Mouse (Mus musculus): ENCODE data around the gene Sell.

The Sell gene

GRCm38 (mm10) chr1:164074606-164075140 is 12.9 kb downstream of the Sell start:
- ATAC-seq (ENCODE audit: low TSS enrichment), result no peak

DNA sequence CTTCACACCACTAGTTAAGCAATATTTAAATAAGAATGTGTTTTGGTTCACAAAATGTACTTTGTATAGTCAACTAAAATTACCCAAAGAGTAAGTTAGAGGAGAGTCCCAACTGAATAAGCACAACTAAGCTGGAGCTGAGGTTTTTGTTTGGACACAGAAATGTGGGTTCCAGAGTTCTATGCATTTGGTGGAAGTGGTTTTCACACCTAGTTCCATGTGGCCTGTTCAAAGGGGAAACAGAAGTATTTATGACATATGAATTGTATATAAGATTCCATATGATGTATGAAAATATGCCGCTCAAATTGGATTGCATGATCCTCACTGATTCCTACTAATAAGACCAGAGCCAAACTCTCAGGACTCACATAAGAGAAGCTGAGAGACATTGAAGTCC is 13.6 kb downstream of the Sell start:
- no peak for ATAC-seq (ENCODE audit: low TSS enrichment)

GRCm38 (mm10) chr1:164076441-164076840 is 14.7 kb downstream of the Sell start:
- no peak for ATAC-seq (ENCODE audit: low TSS enrichment)

DNA sequence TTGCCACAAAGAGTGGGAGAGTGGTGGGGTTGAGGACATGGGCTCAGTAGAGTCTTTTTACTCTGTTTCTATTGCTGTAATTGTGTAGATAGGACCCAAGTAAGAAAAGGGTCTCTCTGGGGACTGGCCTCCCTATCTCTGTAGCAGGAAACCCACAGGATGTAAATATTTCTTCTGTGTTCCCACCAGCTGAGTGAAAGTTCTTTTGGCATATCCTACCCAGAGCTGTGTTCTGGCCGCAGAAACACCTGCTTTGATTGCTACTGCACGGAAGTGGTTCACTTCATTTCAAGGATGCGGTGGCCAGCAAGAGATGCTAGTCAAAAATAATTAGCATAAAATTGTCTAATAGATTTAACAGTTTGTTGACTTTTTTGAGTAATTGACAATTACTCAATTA is 15.2 kb downstream of the Sell start:
- ATAC-seq (ENCODE audit: low TSS enrichment), result no peak

GRCm38 (mm10) chr1:164078323-164078741 is 16.6 kb downstream of the Sell start:
- ATAC-seq (ENCODE audit: low TSS enrichment), result no peak

DNA sequence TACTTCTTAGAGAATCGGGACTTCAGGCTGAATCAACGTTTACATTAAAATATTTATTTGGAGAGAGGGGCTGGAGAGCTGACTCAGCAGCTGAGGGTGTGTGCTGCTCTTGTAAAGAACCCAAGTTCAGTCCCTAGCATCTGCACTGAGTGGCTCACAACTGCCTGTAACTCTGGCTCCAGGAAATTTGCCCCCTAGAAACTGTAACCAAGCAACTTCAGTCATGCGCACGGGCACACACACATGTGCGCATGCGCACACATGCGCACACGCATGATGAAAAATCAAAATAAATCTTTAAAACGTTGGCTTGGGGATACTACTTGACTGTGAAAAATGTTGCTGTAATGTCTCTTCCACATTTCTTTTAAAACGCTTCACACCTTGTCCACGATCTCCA is 17.3 kb downstream of the Sell start:
- no peak for ATAC-seq (ENCODE audit: low TSS enrichment)

DNA sequence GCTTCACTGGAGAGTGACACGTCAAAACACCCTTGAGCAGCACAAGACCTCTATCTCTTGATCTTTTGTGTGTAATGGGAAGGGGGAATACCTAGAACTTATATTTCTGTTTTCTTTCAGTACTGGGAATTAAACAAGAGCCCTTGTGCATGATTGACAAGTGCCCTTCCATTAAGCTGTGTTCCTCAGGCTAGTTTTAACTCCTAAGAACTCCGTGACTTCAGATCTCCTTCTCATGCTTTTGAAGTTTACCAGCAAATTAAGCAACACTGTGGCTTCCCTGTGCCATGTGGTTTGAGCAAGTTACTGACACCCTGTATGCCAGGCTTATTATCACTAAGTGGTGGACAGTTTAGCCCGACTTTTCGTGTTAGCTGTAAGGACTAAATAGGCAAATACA is 21.3 kb downstream of the Sell start:
- ATAC-seq (ENCODE audit: low TSS enrichment), result no peak

GRCm38 (mm10) chr1:164086797-164087196 is 25.0 kb downstream of the Sell start:
- no peak for ATAC-seq (ENCODE audit: low TSS enrichment)

GRCm38 (mm10) chr1:164087872-164088271 is 26.1 kb downstream of the Sell start:
- ATAC-seq (ENCODE audit: low TSS enrichment), result no peak

GRCm38 (mm10) chr1:164096780-164097179 is 35.0 kb downstream of the Sell start:
- ATAC-seq (ENCODE audit: low TSS enrichment), result no peak

DNA sequence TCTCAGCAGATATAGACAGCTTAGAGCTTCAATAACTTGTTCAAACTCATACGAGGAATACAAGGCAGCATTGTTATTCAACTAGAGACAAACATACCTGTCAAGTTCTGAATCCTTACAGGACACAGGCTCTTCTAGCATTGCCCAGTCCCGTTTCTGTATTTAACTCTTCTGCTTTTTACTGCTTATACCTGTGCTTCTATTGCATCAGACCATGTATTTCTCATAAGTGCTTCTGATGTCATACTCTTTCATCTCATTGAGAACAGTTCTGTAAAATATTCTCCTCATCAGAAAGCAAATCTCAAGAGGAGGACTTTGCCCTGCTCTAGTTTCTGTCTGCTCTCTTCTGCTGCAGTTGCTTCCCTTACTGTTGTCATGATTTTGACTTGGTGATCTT is 36.1 kb downstream of the Sell start:
- ATAC-seq (ENCODE audit: low TSS enrichment), result no peak

DNA sequence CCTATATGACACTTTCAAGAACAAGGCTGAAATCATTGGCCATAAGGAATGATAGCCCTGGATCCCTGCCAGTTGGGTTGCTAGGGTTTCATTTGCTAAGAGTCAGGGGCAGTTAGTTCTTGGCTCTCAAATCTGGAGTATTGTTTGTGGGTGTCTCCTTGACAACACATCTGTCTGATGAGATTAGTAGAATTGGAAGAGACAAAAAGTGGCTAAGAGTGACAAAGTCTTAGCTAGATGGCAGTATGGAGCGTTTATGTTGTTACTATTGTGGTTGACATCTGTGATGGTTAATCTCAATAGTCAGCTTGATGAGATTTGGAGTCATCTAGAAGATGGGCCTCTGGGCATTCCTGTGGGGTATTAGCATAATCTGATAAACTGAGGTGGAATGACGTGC is 36.6 kb downstream of the Sell start:
- ATAC-seq (ENCODE audit: low TSS enrichment), result no peak

GRCm38 (mm10) chr1:164109763-164110162 is 48.0 kb downstream of the Sell start:
- peak; percentile 85 for ATAC-seq (ENCODE audit: low TSS enrichment)

GRCm38 (mm10) chr1:164110591-164111329 is 49.0 kb downstream of the Sell start:
- no peak for ATAC-seq (ENCODE audit: low TSS enrichment)

- ATAC-seq (ENCODE audit: low TSS enrichment), result no peak
Measured at GRCm38 (mm10) chr1:164114280-164114679, 52.5 kb downstream of the Sell start.

DNA sequence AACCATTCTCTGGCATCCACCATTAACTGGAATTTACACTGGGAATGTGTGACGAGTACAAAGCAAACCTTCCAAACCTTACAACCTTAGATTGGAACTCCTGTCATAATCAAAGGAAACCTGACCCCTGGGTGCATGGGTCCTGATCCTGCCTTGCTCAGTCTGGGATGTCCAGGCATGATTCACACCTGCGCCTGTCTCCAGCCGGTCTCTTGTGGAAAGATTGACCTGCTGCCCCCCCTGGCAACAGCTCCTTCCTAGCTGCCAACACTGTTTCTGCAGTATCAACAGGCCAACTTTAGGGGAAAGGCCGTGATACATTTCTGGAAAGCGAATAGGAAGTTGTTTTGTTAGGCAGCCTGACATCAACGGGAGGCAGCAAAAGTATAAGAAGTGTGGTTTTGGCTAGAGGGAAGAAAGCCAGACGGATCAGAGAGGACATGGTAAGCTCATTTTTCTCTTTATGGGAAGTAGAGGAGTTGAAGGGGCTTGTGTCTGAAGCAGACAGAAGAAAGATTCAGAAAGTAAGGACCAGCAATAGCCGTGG is 53.2 kb downstream of the Sell start, which contains the start of gene Selp:
Gene Selp (plus strand): TSS at position 318 of the 547 bp plus-strand sequence.
- ATAC-seq (ENCODE audit: low TSS enrichment), result no peak

DNA sequence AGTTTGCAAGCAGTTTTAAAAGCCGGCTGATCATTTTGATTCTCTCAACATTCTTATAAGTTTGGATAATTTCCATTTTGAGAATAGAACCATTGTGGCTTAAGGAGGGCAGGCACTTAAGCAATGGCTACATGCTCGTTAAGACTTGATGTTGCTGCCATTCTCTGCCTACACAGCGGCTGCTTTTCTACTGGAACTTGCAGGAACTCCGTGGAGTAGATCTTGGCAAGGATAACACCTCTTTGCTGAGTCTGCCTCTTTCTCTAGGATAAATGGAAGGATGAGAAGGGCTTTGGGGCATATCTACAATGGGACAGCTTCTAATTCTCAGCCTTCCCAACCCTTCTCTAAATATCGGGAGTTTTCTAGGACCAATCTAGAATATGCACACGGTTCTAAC is 53.9 kb downstream of the Sell start:
- ATAC-seq (ENCODE audit: low TSS enrichment), result peak; percentile 97

DNA sequence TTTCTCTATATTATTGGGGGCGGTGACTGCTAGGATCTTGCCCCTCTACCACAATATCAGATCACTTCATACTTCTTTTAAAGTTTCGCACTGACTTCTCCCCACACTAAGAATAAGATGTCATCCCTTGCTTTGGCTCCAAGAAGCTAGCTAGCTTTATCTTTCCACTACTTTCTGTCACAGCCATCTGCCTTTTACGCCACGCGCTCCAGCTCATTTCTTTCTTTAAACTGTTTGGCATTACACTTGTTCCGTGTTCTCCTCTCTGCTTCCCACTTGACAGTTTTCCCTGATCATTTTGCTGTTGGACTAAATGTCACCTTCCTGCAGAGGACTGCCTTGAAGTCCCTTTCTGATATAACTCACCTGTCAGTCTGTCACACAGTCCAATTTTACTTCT is 56.1 kb downstream of the Sell start:
- peak; percentile 86 for ATAC-seq (ENCODE audit: low TSS enrichment)

DNA sequence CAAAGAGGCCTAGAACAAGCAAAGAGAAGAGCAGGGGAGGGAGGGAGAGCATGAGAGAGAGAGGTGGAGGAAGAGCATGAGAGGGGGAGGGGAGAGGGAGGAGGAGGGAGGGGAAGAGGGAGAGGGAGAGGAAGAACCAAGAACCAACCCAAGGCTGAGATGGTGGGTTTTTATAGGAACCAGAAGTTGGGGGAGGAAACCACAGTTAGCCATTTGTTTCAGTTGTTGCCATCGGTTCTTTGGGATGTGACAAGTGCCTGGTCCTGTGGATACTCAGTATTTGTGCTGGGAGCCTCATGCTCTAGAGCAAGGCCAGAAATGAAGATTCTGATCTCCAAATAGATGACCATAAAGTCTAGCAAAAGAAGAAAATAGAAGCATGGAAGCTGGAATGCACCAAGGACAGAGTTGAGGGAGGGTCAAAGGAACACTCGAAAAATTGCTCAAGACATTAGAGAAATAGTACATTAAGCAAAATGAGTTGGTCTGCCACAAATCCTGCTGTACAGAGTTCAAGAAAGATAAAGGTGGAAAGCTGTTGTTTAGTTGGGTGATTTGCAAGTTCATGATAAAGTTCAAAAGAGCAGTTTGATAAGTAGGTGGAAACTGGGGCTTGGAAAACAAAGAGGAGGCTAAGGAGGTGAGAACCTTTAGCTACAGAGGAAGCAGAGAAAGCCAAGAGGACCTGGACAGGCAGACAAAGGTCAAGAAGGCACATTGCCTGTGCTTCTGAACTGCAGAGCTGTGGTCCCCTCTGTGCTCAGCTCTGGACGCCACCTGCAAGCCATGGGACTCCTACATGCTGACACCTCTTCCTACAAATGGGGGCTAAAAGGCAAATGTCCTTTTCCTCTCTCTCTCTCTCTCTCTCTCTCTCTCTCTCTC is 58.4 kb downstream of the Sell start:
- no peak for ATAC-seq (ENCODE audit: low TSS enrichment)

GRCm38 (mm10) chr1:164120777-164121158 is 59.0 kb downstream of the Sell start:
- ATAC-seq (ENCODE audit: low TSS enrichment), result no peak

GRCm38 (mm10) chr1:164123836-164124235 is 62.1 kb downstream of the Sell start:
- ATAC-seq (ENCODE audit: low TSS enrichment), result no peak

DNA sequence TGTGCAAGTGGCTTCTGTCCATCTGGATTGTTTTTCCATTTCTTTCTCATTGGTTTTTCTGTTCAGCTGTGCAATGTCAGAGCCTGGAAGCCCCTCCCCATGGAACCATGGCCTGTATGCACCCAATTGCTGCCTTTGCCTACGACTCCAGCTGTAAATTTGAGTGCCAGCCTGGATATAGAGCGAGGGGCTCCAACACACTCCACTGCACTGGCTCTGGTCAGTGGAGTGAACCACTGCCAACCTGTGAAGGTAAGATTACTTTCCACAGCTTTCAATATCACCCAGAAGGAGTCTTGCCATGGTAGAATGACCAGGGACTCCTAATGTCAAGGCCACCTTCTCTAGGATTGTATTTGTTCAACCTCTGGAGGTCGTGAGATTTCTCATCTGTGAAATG is 68.2 kb downstream of the Sell start:
- no peak for ATAC-seq (ENCODE audit: low TSS enrichment)

Measured in frontal cortex, adult (tissue).